Mouse (Mus musculus) retina, postnatal 1 day (tissue): Measurements from ENCODE around the gene Fam160a2.
"Not testable (repeated sequence)": the region's sequence is repeated elsewhere in the genome, so short reads cannot be mapped to it uniquely, and the experiment has no call there.

Experiments
- DNase-seq: peaks from one replicate; pipeline ENCODE4 v3.0.0-alpha.2; 2012

Fam160a2 gene

DNA sequence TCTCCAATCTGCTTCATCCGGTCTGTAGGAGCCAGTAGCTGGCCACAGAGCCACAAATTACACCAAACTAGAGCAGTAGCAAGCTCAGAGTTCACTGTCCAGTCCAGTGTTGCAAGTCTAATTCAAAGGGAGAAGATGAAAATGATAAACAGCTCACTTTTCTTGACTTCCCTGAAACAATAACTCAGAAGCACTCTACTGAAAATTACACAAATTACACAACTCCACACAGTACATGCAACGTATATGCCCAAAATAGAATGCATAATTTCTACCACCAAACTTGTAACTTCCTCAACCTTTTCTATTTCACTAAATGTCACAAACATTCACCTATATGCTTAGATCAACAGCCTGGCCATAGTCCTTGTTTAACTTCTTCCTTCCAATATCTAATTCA, 9.6 kb downstream of the Fam160a2 start:
- no peak for DNase-seq

- no peak for DNase-seq
These were observed 12.2 kb downstream of the Fam160a2 start for GRCm38 (mm10) chr7:105387696-105388095.

- no peak for DNase-seq
These were observed 19.5 kb downstream of the Fam160a2 start for GRCm38 (mm10) chr7:105380329-105380728.

- no peak for DNase-seq
These were observed 25.0 kb downstream of the Fam160a2 start, which contains the start of gene Gm5901 for GRCm38 (mm10) chr7:105374866-105375265. Gm5901 (plus strand) TSS chr7:105375038.

DNA sequence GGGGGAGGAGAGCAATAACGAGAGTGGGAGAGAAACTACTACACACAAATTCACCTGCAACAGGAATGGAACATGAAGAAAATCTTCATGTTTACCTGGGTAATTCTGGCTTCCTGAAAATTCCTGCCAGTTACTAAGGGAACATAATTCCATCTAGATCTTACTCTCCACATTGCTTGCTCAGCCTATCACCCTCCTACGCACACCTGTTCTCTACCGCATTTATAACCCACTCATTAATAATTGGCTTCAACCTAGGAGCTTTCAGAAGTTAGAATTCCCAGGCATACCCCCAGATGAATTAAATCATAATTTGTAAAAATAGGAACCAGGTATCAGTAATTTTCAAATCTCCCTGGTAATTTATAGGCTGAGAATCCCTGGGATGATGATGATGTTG, 25.9 kb downstream of the Fam160a2 start:
- DNase-seq = no peak

GRCm38 (mm10) chr7:105373509-105373908, 26.3 kb downstream of the Fam160a2 start:
- no peak for DNase-seq

DNA sequence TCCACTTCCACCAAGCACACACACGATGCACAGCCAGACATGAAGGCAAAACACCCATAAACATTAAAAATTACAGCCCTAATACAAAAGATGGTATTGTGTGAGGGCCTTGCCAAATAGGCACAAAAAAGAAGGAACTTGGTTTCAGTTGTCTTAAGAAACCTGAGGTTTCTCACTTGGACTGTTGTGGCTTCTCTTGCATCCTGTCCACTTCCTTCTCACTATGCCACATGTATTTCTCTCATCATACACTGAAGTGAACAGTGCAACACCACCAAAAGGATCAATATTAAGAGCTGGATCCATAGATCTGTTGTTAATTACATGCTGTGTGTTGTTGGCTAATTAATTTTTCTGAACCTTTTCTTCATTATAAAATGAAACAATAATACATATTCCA, 26.9 kb downstream of the Fam160a2 start:
- DNase-seq = no peak

GRCm38 (mm10) chr7:105368521-105368920, 31.3 kb downstream of the Fam160a2 start:
- no peak for DNase-seq

DNA sequence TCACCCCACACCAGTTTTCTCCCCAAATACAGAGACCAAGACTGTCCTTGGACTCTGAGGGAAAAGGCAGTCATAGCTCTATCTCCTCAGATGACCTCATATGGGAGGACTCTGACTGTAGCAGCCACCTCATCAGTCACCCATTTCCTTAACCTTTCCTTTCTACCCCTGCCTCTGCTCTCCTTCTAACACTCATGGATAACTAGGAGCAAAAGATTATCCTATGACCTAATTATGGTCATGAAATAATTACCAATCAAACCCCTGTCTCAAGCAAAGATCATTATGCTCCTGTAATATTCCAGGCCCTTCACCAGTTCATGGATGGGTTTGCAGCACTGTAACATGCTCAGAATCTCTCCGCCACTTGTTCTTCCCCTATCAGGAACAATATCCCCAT, 31.9 kb downstream of the Fam160a2 start, which contains the start of gene Olfr692:
Gene Olfr692, plus strand, starts transcription at position 301 of the 400 bp plus-strand sequence.
- no peak for DNase-seq

DNA sequence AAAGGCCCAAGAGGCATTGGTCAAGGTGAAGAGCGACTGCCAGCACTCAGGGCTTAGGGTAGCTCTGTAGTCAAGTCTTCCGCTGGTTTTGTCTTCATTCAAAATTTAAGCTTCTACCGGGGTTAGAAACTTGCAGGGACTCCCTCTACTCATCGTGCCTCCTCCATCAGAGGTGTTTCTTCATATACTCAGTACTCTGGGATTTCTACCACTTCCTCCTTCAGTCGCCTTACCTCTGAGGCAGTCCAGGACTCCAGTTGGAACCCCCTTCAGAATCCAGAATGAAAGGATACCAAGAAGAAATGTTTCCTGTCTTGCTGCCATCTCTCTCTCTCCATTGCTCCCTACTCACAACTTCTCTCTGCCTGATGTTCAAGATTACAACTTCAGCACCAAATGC, 32.6 kb downstream of the Fam160a2 start:
- no peak for DNase-seq

- no peak for DNase-seq
These were observed 38.1 kb downstream of the Fam160a2 start for GRCm38 (mm10) chr7:105361713-105362112.

- not testable (repeated sequence) for DNase-seq
These were observed 43.4 kb downstream of the Fam160a2 start for GRCm38 (mm10) chr7:105356487-105356886.

DNA sequence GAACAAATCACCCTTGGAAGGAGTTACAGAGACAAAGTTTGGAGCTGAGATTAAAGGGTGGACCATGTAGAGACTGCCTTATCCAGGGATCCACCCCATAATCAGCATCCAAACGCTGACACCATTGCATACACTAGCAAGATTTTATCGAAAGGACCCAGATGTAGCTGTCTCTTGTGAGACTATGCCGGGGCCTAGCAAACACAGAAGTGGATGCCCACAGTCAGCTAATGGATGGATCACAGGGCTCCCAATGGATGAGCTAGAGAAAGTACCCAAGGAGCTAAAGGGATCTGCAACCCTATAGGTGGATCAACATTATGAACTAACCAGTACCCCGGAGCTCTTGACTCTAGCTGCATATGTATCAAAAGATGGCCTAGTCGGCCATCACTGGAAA, 43.8 kb downstream of the Fam160a2 start:
- not testable (repeated sequence) for DNase-seq

- no peak for DNase-seq
These were observed 57.1 kb downstream of the Fam160a2 start for GRCm38 (mm10) chr7:105342752-105343151.

DNA sequence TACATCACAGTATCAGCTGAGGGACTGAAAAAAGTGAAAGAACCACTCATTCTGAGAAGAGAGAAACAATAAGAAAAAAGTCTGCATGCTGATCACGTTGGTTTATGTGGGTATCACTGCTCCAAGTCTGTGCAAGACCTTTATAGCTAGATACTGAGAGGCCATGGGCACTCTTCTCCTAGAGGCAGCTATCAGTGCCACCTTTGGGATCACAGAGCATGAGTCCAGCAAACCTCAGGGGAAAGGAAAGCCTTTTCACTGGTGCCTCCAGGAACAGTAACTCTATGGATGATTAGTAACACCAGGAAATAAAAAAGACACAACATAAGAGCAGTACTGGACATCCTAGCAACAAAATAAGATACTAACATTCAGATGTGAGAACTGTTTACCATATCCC, 57.7 kb downstream of the Fam160a2 start, which contains the start of gene Olfr691:
Gene Olfr691, minus strand, starts transcription at position 101 of the 400 bp plus-strand sequence.
- no peak for DNase-seq

DNA sequence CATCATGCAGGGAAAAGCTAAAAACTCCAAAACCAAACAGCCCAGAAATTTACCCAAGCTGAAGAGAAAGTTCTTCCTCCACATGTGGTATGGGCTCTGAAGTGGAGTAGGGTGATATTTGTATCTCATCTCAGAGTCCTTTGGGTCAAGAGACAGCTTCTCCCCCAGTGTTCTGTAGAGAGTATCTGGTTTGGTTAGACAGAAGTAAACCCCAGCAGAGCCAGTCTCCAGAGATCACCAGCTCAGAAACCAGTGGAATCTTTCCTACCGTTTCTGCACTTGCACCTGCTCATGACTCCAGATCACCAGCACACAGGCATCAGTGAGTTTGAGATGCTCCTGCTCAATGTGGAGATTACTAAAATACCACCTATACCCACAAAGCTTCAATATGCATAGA, 65.8 kb downstream of the Fam160a2 start, which contains the start of gene Olfr690:
Gene Olfr690, minus strand, starts transcription at position 101 of the 400 bp plus-strand sequence.
- no peak for DNase-seq

GRCm38 (mm10) chr7:105325302-105325701, 74.6 kb downstream of the Fam160a2 start:
- DNase-seq = no peak
